Mouse (Mus musculus) Muller cell, postnatal 12 days (primary cell): ENCODE results near the gene Fgfr2.

ENCODE experiments used
- DNase-seq: peaks from one replicate; pipeline ENCODE4 v3.0.0-alpha.2; 2015; ENCODE audit errors: inconsistent ontology term

The Fgfr2 gene

GRCm38 (mm10) chr7:132267721-132268498 lies 855.2 kb downstream of the Fgfr2 start:
- no peak for DNase-seq

DNA sequence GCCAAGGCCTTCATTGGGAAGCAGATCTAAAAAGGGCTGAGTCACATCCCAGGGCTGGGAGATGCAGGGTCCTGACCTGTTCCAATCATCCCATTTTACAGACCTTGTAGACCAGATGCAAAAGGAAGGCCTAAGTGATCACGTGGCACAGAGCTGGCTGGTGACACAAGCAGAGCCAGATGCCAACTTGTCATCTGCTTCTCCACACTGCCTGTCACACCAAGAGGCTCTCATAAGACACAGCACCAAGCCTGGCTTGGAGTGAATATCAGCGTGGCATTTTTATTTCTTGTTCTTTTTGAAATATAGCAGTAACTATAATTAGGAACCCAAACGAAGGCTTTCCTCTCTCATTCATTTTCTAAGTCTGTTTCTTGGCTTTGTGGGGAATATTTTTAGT lies 858.4 kb downstream of the Fgfr2 start:
- no peak for DNase-seq

GRCm38 (mm10) chr7:132263186-132263585 lies 860.0 kb downstream of the Fgfr2 start:
- DNase-seq = no peak

DNA sequence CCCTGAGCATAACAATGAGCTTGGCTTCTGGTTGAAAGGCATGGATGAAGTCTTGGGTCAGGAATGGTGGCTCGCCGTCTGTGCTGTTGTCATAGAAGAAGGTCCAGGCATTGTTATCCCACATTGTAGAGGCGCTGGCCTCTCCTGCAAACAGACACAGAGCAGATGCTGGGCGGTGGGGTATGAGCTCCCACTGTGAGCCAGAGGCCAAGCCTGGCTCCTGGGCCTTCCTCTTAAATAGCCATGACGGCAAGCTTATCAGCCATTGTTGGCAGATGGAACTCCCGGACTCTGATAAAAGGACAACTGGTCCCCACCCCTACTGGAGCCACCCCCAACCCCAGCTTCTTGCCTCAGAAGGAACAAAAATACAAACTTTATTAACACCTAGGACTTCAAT lies 860.5 kb downstream of the Fgfr2 start:
- no peak for DNase-seq

- DNase-seq = no peak
These were observed 861.3 kb downstream of the Fgfr2 start for GRCm38 (mm10) chr7:132261885-132262284.

- no peak for DNase-seq
These were observed 862.5 kb downstream of the Fgfr2 start for GRCm38 (mm10) chr7:132260632-132261031.

DNA sequence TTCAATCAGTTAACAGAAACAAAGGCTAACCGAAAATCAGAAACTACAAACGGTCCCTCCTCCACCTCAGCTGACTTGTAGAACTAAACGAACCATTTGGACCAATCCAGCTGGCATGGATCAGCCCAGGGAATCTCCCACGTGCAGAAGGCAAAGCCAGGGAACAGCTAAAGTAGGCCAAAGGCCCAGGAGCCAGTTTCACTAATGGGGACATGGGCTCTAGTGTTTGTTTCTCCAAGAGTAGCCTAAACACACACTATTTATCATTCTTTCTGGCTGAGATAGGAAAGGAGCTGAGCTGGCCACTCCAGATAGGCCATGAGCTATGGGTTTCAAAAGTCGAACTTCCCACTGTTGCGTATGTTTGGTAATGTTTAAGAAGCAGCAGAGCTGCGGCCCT lies 864.3 kb downstream of the Fgfr2 start:
- peak; percentile 30 for DNase-seq

DNA sequence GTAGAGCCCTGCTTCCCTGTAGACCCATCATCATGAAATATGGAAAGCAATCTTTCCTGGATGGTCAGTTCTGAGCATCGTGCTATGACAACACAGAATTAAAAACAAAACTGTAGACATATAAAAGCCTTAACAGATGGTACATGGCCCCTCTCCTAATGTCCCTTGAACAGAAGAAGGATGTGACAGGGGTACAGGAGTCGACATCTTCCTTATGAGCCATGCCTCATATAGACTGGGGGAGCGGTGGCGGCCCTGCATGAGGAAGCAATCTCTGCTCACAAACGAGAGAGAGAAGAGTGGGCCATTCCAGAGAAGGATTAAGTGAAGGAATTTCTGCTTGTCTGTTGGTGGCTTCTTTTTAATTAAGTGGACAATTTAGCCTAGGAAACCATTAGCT lies 864.9 kb downstream of the Fgfr2 start:
- no peak for DNase-seq

GRCm38 (mm10) chr7:132253513-132253912 lies 869.6 kb downstream of the Fgfr2 start:
- no peak for DNase-seq

DNA sequence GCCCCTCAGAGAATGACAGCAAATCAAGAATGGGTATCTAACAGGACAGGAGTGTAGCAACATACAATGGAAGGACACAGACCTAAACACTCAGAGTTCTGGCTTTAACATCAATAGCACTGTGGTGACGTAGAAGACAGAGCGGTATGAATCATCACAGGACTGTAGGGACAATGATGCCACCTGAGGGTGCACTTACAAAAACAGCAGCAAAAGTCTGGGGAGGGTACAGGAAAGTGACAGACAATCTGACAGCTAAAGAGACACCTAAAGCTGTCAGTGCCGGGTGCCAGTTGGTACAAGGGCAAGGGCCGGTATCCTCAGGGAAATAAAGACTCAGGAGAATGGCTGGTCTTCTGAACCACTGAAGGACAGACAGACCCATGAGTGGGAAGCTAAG lies 870.1 kb downstream of the Fgfr2 start:
- no peak for DNase-seq

DNA sequence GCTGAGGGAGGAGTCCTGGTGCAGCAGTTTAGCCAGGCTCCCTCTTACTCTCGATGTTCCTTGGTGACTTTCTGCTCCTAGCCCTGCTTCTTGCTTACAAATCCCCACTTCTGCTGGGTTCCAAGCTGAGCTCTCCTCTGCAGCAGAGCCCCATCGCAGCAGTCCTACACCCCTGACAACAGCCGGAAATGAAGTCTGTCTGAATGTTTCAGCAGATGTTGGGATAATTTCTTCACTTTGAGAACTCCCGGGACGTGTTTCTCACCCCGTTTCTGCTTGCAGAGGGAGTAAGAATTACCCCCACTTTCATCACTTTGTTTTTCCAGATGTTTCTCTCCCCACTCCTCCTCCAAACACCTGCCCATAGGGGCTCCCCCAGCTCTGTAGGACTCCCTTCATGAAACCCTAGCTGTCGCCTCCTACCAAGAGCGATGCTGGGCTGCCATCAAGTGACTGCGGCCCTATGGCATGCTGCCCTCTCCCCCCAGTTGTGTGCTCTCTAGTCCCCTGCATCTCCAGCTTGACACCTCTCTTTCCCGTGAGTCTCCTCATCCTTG lies 873.5 kb downstream of the Fgfr2 start:
- no peak for DNase-seq

GRCm38 (mm10) chr7:132247567-132247966 lies 875.6 kb downstream of the Fgfr2 start:
- no peak for DNase-seq

DNA sequence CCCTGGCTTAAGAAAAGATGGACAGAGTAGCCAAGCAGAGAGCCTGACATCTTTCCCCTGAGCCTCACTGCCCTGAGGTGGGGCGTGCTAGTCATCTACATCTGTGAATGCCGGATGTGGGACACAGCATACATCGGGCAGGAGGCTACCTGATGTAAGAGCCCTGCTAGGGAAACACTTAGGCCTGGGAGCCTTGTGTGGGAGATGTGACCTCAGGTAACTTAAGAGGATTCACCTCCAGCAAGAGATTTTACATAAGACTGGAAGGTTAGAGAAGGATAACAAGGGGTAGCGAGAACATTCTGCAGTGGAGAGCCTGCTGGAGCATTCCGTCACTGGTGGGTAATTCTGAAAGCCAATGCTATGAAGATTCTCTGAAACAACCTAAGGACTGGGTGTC lies 876.1 kb downstream of the Fgfr2 start:
- no peak for DNase-seq

DNA sequence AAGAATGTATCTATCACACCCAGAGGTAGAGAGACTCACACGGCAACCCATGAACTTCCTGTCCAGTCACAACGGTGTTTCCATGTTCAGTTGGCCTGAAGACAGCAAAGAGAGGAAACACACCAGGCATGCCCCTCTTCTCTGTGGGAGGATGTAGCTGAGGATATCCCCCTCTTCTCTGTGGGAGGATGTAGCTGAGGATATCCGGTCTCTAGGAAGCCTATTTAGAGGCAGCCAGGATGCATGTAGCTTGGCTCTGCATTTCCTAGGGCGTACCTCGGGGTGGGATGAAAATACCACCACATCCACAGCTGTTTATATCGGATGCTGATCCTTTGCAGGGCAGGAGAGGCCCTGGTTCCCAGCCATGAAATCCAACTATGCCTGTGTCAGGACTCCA lies 877.4 kb downstream of the Fgfr2 start:
- no peak for DNase-seq

DNA sequence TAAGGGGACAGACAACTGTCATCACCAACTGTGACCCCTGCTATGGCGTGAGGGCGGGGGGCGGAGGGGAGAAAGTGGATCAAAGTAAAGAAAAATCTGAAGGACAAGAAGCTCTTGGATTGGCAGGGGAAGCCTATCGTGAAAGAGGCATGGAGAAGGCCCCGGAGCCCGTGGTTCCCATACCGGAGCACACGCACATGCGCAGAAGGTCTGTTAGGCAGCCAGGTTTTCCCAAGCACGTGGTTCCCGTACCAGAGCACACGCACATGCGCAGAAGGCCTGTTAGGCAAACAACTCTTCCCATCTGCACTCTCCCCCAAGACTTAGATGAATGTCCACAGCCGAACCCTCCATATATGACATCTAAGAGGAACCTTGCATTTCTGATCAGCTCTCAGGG lies 878.5 kb downstream of the Fgfr2 start:
- DNase-seq = no peak

GRCm38 (mm10) chr7:132243225-132243624 lies 879.9 kb downstream of the Fgfr2 start:
- DNase-seq = no peak

DNA sequence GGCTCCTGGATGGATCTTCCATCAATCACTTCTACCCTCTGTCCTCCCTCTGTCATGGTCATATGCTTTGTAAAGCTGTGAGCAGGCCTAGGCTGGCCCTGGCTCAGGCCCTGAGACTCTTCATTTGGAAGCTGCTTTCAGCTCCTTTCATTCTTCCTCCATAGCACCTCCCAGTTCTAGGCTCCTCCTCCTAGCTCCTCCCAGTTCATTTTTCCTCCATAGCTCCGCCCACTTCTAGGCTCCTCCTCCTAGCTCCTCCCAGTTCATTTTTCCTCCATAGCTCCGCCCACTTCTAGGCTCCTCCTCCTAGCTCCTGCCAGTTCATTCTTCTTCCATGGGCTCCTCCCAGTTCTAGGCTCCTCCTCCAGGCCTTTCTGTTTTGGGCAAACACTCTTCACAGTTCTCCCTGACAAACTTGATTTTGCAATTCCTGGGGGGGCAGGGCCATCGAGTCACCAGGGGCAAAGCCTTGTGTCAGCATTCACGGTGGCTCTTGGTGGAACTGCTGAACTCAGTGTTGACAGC lies 880.5 kb downstream of the Fgfr2 start:
- no peak for DNase-seq

- no peak for DNase-seq
These were observed 884.2 kb downstream of the Fgfr2 start for GRCm38 (mm10) chr7:132238921-132239320.

DNA sequence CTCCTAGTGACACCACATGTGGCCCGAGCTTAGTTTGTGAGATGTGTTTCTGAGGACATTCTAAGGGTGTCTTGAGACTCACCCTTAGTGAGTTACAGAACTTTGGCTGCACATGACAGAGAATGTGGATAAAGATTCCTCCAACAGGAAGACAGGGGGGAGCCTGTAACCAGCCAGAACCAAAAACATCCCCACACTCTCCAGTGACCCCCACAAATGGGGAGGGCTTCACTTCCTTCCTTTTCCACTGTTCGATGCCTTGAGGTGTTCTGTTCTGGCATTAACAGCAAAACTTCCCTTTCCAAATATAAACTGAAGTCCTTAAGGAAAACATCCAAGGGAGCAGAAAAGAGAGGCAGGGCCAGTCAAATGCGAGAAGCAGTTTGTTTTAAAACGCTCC lies 886.0 kb downstream of the Fgfr2 start:
- DNase-seq = no peak

GRCm38 (mm10) chr7:132236789-132237188 lies 886.4 kb downstream of the Fgfr2 start:
- no peak for DNase-seq

GRCm38 (mm10) chr7:132234250-132234649 lies 888.9 kb downstream of the Fgfr2 start:
- no peak for DNase-seq

- no peak for DNase-seq
These were observed 889.4 kb downstream of the Fgfr2 start for GRCm38 (mm10) chr7:132233732-132234131.

DNA sequence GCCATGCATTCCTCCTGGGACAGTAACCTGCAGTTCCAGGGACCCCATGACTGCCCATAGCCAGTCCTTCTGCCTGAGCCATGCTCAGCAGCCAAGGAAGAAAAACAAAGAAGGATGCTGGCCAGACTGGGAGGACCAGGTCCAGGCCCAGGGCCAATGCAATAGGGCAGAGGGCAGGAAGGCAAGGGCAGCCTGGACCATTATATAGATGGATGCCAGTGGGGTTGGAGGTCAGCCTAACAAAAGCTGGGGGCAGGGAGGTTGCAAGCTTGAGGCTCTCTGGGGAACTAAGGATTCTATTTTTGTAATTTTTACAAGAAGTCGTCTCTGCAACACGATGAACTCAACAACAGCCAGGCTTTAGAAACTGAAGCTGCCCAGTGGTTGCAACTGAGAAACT lies 890.2 kb downstream of the Fgfr2 start:
- no peak for DNase-seq
